Mouse (Mus musculus) left cerebral cortex, postnatal 4 days (tissue): Measurements from ENCODE around the gene Epha2. TPM values are rescaled to one million over a fixed set of nuclear protein-coding genes. Genes with fewer than 3 reads are reported as not detected.

Source experiments
- DNase-seq: peaks from one replicate; pipeline ENCODE4 v3.0.0-alpha.2; 2022
- intact Hi-C: fragments of 180-260 bp; cut with DNase I; formaldehyde crosslinking; loops from one replicate; pipeline ENCODE4 v1.15.1; 2025
- total RNA-seq, 2 experiments: library from RNA; stranded (reverse); gene quantifications; 2 replicates each; pipeline ENCODE4 v1.2.3; 2021

The Epha2 gene
- total RNA-seq, 2 experiments from 2014 or later, result 1.6 TPM

GRCm38 (mm10) chr4:141324771-141325191, 23.7 kb downstream of the Epha2 start:
- intact Hi-C loops, result no loop called here
- no peak for DNase-seq

GRCm38 (mm10) chr4:141325636-141326035, 24.6 kb downstream of the Epha2 start:
- intact Hi-C loops, result no loop called here

GRCm38 (mm10) chr4:141327075-141327474, 26.0 kb downstream of the Epha2 start:
- intact Hi-C loops, result no loop called here
- DNase-seq, result no peak

More at GRCm38 (mm10) chr4:141325636-141326035, 24.6 kb downstream of the Epha2 start:
- DNase-seq, result no peak

- no peak for DNase-seq
- intact Hi-C loops, result no loop called here
Measured at GRCm38 (mm10) chr4:141328742-141329141, 27.7 kb downstream of the Epha2 start.

GRCm38 (mm10) chr4:141329968-141330367, 28.9 kb downstream of the Epha2 start:
- DNase-seq, result no peak
- intact Hi-C loops, result no loop called here

GRCm38 (mm10) chr4:141331446-141331845, 30.4 kb downstream of the Epha2 start:
- DNase-seq, result no peak
- intact Hi-C loops, result no loop called here

- intact Hi-C loops, result no loop called here
Measured at GRCm38 (mm10) chr4:141332258-141332657, 31.2 kb downstream of the Epha2 start.

GRCm38 (mm10) chr4:141334695-141335094, 33.7 kb downstream of the Epha2 start:
- intact Hi-C loops, result no loop called here

More at GRCm38 (mm10) chr4:141332258-141332657, 31.2 kb downstream of the Epha2 start:
- no peak for DNase-seq

GRCm38 (mm10) chr4:141335263-141335796, 34.3 kb downstream of the Epha2 start:
- intact Hi-C loops, result no loop called here
- DNase-seq, result peak; percentile 37

More at GRCm38 (mm10) chr4:141334695-141335094, 33.7 kb downstream of the Epha2 start:
- DNase-seq, result no peak

- intact Hi-C loops, result no loop called here
- DNase-seq, result peak; percentile 46
Measured at GRCm38 (mm10) chr4:141336196-141336595, 35.2 kb downstream of the Epha2 start.

- no peak for DNase-seq
- intact Hi-C loops, result no loop called here
Measured at GRCm38 (mm10) chr4:141337986-141338385, 36.9 kb downstream of the Epha2 start.

GRCm38 (mm10) chr4:141338853-141339252, 37.8 kb downstream of the Epha2 start:
- intact Hi-C loops, result no loop called here
- no peak for DNase-seq

- intact Hi-C loops, result no loop called here
- DNase-seq, result no peak
Measured at GRCm38 (mm10) chr4:141341477-141341876, 40.4 kb downstream of the Epha2 start.

- DNase-seq, result peak; percentile 23
- intact Hi-C loops, result no loop called here
Measured at GRCm38 (mm10) chr4:141343515-141343914, 42.5 kb downstream of the Epha2 start.

GRCm38 (mm10) chr4:141345219-141345618, 44.2 kb downstream of the Epha2 start:
- no peak for DNase-seq
- intact Hi-C loops, result no loop called here

- no peak for DNase-seq
- intact Hi-C loops, result no loop called here
Measured at GRCm38 (mm10) chr4:141347365-141347797, 46.3 kb downstream of the Epha2 start.

- DNase-seq, result no peak
- intact Hi-C loops, result no loop called here
Measured at GRCm38 (mm10) chr4:141348616-141349015, 47.6 kb downstream of the Epha2 start.

GRCm38 (mm10) chr4:141350015-141350414, 49.0 kb downstream of the Epha2 start:
- intact Hi-C loops, result no loop called here
- DNase-seq, result no peak

GRCm38 (mm10) chr4:141351972-141352371, 50.9 kb downstream of the Epha2 start:
- intact Hi-C loops, result no loop called here

GRCm38 (mm10) chr4:141352986-141353385, 51.9 kb downstream of the Epha2 start:
- intact Hi-C loops, result no loop called here
- no peak for DNase-seq

More at GRCm38 (mm10) chr4:141351972-141352371, 50.9 kb downstream of the Epha2 start:
- DNase-seq, result no peak

GRCm38 (mm10) chr4:141353868-141354267, 52.8 kb downstream of the Epha2 start:
- DNase-seq, result no peak
- intact Hi-C loops, result no loop called here

GRCm38 (mm10) chr4:141357811-141358210, 56.8 kb downstream of the Epha2 start:
- intact Hi-C loops, result no loop called here
- DNase-seq, result no peak

GRCm38 (mm10) chr4:141359222-141359621, 58.2 kb downstream of the Epha2 start:
- intact Hi-C loops, result no loop called here
- no peak for DNase-seq
